ENCODE assay signal across 8 mouse cellular contexts in the genomic region with DNA sequence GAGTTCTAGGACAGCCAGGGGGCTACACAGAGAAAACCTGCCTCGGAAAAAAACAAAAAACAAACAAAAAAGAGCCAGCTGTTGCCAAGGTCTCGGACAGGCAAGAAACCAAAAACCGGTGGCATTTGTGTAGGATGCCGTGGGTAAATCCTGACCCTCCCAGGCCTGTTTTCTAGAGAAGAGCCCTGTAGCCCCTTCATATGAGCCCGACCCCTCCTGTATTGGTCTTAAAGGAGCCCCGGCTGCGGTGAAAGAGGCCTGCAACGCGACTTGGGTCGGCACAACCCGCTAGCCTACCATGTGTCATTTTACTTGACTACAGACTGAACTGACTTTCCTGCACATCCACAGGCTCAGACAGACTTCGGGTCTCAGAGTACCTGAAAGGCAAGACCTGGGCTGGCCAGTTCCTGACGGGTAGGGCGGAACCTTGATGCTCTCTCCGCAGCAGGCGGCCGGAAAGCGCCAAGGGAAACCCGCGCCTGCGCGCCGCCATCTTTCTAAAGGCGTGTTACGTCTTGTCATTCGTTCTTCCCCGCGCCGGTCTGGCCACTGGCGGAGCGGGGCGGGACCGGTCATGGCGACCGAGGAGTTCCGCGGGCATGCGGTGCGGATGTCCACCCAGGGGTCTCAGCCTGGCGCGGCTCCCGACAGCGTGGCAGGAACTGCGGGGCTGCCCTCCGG. TPM values are rescaled to one million over a fixed set of nuclear protein-coding genes. Genes with fewer than 3 reads are reported as not detected.
DNase-seq lines count a peak whose midpoint lies in the region; ATAC-seq and TF ChIP-seq lines count a peak whose summit lies in the region.

A gene (plus strand): TSS at position 485 of the 684 bp plus-strand sequence.

- peaks cover 16% of the 10 kb centered on the region for H3K79me2 ChIP-seq in MEL (ENCODE audit: control insufficient read depth, insufficient read depth, low read length, poor library complexity)

- peak in 1 of 2 experiments; percentile 7; a peak in 1 of 4 replicates for TF ChIP-seq EP300 in MEL (IDR thresholded peaks at IDR 0.05; ENCODE audit: low read depth in 1 of 2, low read length in 2 of 2)

- H3K9ac ChIP-seq in MEL (ENCODE audit: control insufficient read depth, low read depth, low read length, poor library complexity, severe bottlenecking), result peak within 1 kb of the TSS; percentile 92
- H3K9ac ChIP-seq in forebrain, embryonic 16.5 days (replicated peaks; ENCODE audit: low read depth, low read length), result peak within 1 kb of the TSS; percentile 92
- peak within 1 kb of the TSS; percentile 80 for H3K9ac ChIP-seq in neural tube, embryonic 15.5 days (replicated peaks)

- H3K4me3 ChIP-seq in MEL (ENCODE audit: control insufficient read depth in 1 of 2, insufficient read depth in 1 of 2, low read depth in 2 of 2, low read length in 2 of 2), result peak within 1 kb of the TSS; percentile 94 to 97
- H3K4me3 ChIP-seq in forebrain, embryonic 16.5 days (replicated peaks; ENCODE audit: low read length), result peak within 1 kb of the TSS; percentile 78
- peak within 1 kb of the TSS; percentile 98 for H3K4me3 ChIP-seq in layer of hippocampus, adult 2 months
- peak within 1 kb of the TSS; percentile 72 for H3K4me3 ChIP-seq in lung, adult 2 months (replicated peaks; ENCODE audit: extremely low read depth, low read depth, low read length)
- H3K4me3 ChIP-seq in neural tube, embryonic 15.5 days (replicated peaks), result peak within 1 kb of the TSS; percentile 73

- peaks cover 9 to 12% of the 10 kb centered on the region in 2 experiments for H3K36me3 ChIP-seq in MEL (ENCODE audit: control insufficient read depth in 1 of 2, insufficient read depth in 2 of 2, low read length in 2 of 2)
- H3K36me3 ChIP-seq in forebrain, embryonic 16.5 days (ENCODE audit: control insufficient read depth, insufficient read depth), result peaks cover 17% of the 10 kb centered on the region
- peaks cover 52% of the 10 kb centered on the region for H3K36me3 ChIP-seq in neural tube, embryonic 15.5 days

- peak within 1 kb of the TSS; percentile 84 for H3K4me2 ChIP-seq in forebrain, embryonic 16.5 days (ENCODE audit: low read length)
- peak within 1 kb of the TSS; percentile 78 for H3K4me2 ChIP-seq in neural tube, embryonic 15.5 days

- no peak for TF ChIP-seq CTCF in MEL (IDR thresholded peaks at IDR 0.05 in 2 of 3, conservative IDR thresholded peaks at IDR 0.05 in 1 of 3; ENCODE audit: control insufficient read depth in 1 of 3, insufficient read depth in 1 of 3, low read depth in 2 of 3, low read length in 3 of 3, poor library complexity in 1 of 3, severe bottlenecking in 1 of 3)
- no peak for TF ChIP-seq CTCF in layer of hippocampus, adult 2 months (conservative IDR thresholded peaks at IDR 0.05)
- no peak for TF ChIP-seq CTCF in lung, adult 2 months (IDR thresholded peaks at IDR 0.05; ENCODE audit: insufficient read depth, low read length)

- H3K27me3 ChIP-seq in MEL (ENCODE audit: control insufficient read depth in 1 of 2, insufficient read depth in 2 of 2, low read length in 2 of 2), result no peaks in the 10 kb centered on the region
- H3K27me3 ChIP-seq in forebrain, embryonic 16.5 days (replicated peaks; ENCODE audit: control insufficient read depth, insufficient read depth, low read length), result no peaks in the 10 kb centered on the region
- no peaks in the 10 kb centered on the region for H3K27me3 ChIP-seq in neural tube, embryonic 15.5 days (replicated peaks)

- H3K4me1 ChIP-seq in MEL (ENCODE audit: control insufficient read depth in 1 of 2, insufficient read depth in 2 of 2, low read length in 2 of 2), result peaks cover 5% of the 10 kb centered on the region in 2 experiments; a peak in 3 of 4 replicates
- H3K4me1 ChIP-seq in forebrain, embryonic 16.5 days (replicated peaks; ENCODE audit: control insufficient read depth, insufficient read depth, low read length), result peaks cover 20% of the 10 kb centered on the region
- H3K4me1 ChIP-seq in lung, adult 2 months (ENCODE audit: control insufficient read depth, insufficient read depth, low read length), result peaks cover 3% of the 10 kb centered on the region; the same call in 1 of the 2 replicates
- H3K4me1 ChIP-seq in neural tube, embryonic 15.5 days, result peaks cover 28% of the 10 kb centered on the region

- TF ChIP-seq RAD21 in MEL (IDR thresholded peaks at IDR 0.05; ENCODE audit: low read depth, low read length), result no peak

- ATAC-seq in forebrain, embryonic 16.5 days, result peak; percentile 89
- ATAC-seq in neural tube, embryonic 15.5 days (ENCODE audit: low FRiP score), result peak; percentile 91

- peak within 1 kb of the TSS; percentile 77 for H3K27ac ChIP-seq in MEL (ENCODE audit: control insufficient read depth, low read depth, low read length)
- peak within 1 kb of the TSS; percentile 87 for H3K27ac ChIP-seq in forebrain, embryonic 16.5 days (ENCODE audit: low read length)
- H3K27ac ChIP-seq in layer of hippocampus, adult 2 months, result peak within 1 kb of the TSS; percentile 93
- peak within 1 kb of the TSS; percentile 90 for H3K27ac ChIP-seq in neural tube, embryonic 15.5 days (replicated peaks)

- under 1% methylated on average over 45 of the region's 45 CpGs for WGBS in forebrain, embryonic 16.5 days
- WGBS in lung, adult 2 months, result 1% methylated on average over 45 of the region's 45 CpGs
- 2% methylated on average over 45 of the region's 45 CpGs for WGBS in neural tube, embryonic 15.5 days

- DNase-seq in MEL (ENCODE audit: low read depth, low spot score), result peak; percentile 92
- peak; percentile 91 to 93 for DNase-seq in cerebellum, adult 18-20 months
- peak; percentile 88 to 89 for DNase-seq in heart, postnatal 36 days
- peak; percentile 91 to 94 for DNase-seq in layer of hippocampus, adult 2 months (ENCODE audit: low spot score in 2 of 2)
- DNase-seq in lung, adult 2 months, result peak; percentile 87
- peak; percentile 93 for DNase-seq in testis, postnatal 10 days (ENCODE audit: low spot score)

- TF ChIP-seq POLR2A in MEL (IDR thresholded peaks at IDR 0.05; ENCODE audit: control insufficient read depth in 1 of 2, insufficient read depth in 1 of 2, low read depth in 1 of 2, low read length in 2 of 2, poor library complexity in 1 of 2), result peak; percentile 85 to 93
- TF ChIP-seq POLR2A in lung, adult 2 months (IDR thresholded peaks at IDR 0.05; ENCODE audit: borderline replicate concordance, extremely low read depth, low read depth, low read length), result peak; percentile 76; the same call in 1 of the 2 replicates

- H3K9me3 ChIP-seq in MEL (replicated peaks; ENCODE audit: insufficient read depth, low read length), result no peaks in the 10 kb centered on the region
- no peaks in the 10 kb centered on the region for H3K9me3 ChIP-seq in forebrain, embryonic 16.5 days (ENCODE audit: control insufficient read depth, low read length)
- no peaks in the 10 kb centered on the region for H3K9me3 ChIP-seq in neural tube, embryonic 15.5 days (replicated peaks)

- intact Hi-C loops in heart, postnatal 36 days (cut with DNase I), result no loop called here

TF ChIP-seq in MEL, 35 proteins besides CTCF, POLR2A, EP300 and RAD21 (continues in another document):
- TF ChIP-seq ZC3H11A (IDR thresholded peaks at IDR 0.05; ENCODE audit: low read depth, low read length) (no peak), MYB (IDR thresholded peaks at IDR 0.05; ENCODE audit: low read depth, low read length) (no peak), NELFE (IDR thresholded peaks at IDR 0.05; ENCODE audit: low read depth, low read length) (peak; percentile 76), ZNF384 (IDR thresholded peaks at IDR 0.05; ENCODE audit: low read depth, low read length) (peak; percentile 25; the same call in 1 of the 2 replicates), UBTF (IDR thresholded peaks at IDR 0.05; ENCODE audit: borderline replicate concordance, insufficient read depth, low read depth, low read length) (peak; percentile 27; the same call in 1 of the 2 replicates), POLR2AphosphoS2 (IDR thresholded peaks at IDR 0.05; ENCODE audit: low read length) (peak; percentile 77), MAZ (IDR thresholded peaks at IDR 0.05; ENCODE audit: low read depth, low read length) (peak; percentile 80; the same call in 1 of the 2 replicates), HCFC1 (IDR thresholded peaks at IDR 0.05; ENCODE audit: low read depth, low read length) (peak; percentile 87), TBP (IDR thresholded peaks at IDR 0.05; ENCODE audit: low read depth, low read length) (peak; percentile 66), NRF1 (IDR thresholded peaks at IDR 0.05; ENCODE audit: insufficient read depth, low read depth, low read length, poor library complexity, severe bottlenecking) (peak; percentile 94), MYC (IDR thresholded peaks at IDR 0.05; ENCODE audit: low read depth, low read length) (peak; percentile 71; the same call in 1 of the 2 replicates), JUND (IDR thresholded peaks at IDR 0.05; ENCODE audit: low read depth, low read length) (no peak), TAL1 (IDR thresholded peaks at IDR 0.05; ENCODE audit: low read length) (no peak), ETS1 (IDR thresholded peaks at IDR 0.05; ENCODE audit: low read depth, low read length) (no peak), MAFK (IDR thresholded peaks at IDR 0.05; ENCODE audit: borderline replicate concordance, low read depth, low read length) (no peak), ZMIZ1 (IDR thresholded peaks at IDR 0.05; ENCODE audit: low read depth, low read length) (peak; percentile 35; the same call in 1 of the 2 replicates), MEF2A (IDR thresholded peaks at IDR 0.05; ENCODE audit: extremely low read depth, insufficient replicate concordance, low read depth, low read length, poor library complexity, severe bottlenecking) (no peak; the same call in 1 of the 2 replicates), SIN3A (IDR thresholded peaks at IDR 0.05; ENCODE audit: low read length) (peak; percentile 79), GABPA (IDR thresholded peaks at IDR 0.05; ENCODE audit: low read depth, low read length) (no peak), MXI1 (IDR thresholded peaks at IDR 0.05; ENCODE audit: low read depth, low read length) (peak; percentile 89), USF1 (IDR thresholded peaks at IDR 0.05; ENCODE audit: low read depth, low read length) (no peak), TCF12 (IDR thresholded peaks at IDR 0.05; ENCODE audit: low read depth, low read length) (peak; percentile 70), SMC3 (IDR thresholded peaks at IDR 0.05; ENCODE audit: low read depth, low read length) (0 out of 2 replicates have a peak, but pooled peaks have one; percentile 12)

RNA-seq across cellular contexts. Expression of the gene that starts here (rescaled TPM):
- total RNA-seq in MEL (2012; rRNA removed), result 12.7 and 16.4 TPM in 2 replicates
- polyA plus RNA-seq in MEL (2012; ENCODE audit: insufficient read depth in 1 of 2, insufficient read length in 2 of 2, low read depth in 1 of 2, low replicate concordance in 2 of 2, missing spikeins in 1 of 2), result 10 to 100 TPM in 1 of 2 experiments, not detected in 1; 12.8 TPM
- polyA plus RNA-seq in forebrain, embryonic 16.5 days (2015; fragmentation: Nextera tagmentation; extraction: Ambion mirVana), result 25.2 and 26.6 TPM in 2 replicates
- 1 to 10 TPM; 7.2 to 8.3 TPM for total RNA-seq in heart, postnatal 36 days (2021)
- total RNA-seq in layer of hippocampus, adult 2 months (2021), result 10 to 100 TPM; 19.9 to 25.7 TPM
- polyA plus RNA-seq in lung, adult 2 months (2012; rRNA removed), result 9.5 and 16.9 TPM in 2 replicates
- 22.3 and 23.8 TPM in 2 replicates for polyA plus RNA-seq in neural tube, embryonic 15.5 days (2015; fragmentation: Nextera tagmentation; extraction: Ambion mirVana)

Comparison
In these comparisons a context has a peak if more than half of its experiments do, and no peak if none do; other contexts are left out.
1. Peak in every context shown above with its lines: DNase-seq, ATAC-seq, H3K4me3 ChIP-seq and H3K27ac ChIP-seq.